Mouse (Mus musculus): Measurements from ENCODE around the gene Prss57. TPM values are rescaled to one million over a fixed set of nuclear protein-coding genes. Genes with fewer than 3 reads are reported as not detected.

Gene Prss57
- total RNA-seq (2014; fragmentation: Nextera tagmentation) (2.4 and 7.6 TPM in 2 replicates), total RNA-seq (2017) (1.7 and 3.5 TPM in 2 replicates)

GRCm38 (mm10) chr10:79790861-79791260, at the start of gene Prss57:
Prss57 (minus strand) TSS chr10:79790961.
- no peak for ATAC-seq (replicated peaks; ENCODE audit: low FRiP score, low TSS enrichment, poor library complexity, severe bottlenecking)

GRCm38 (mm10) chr10:79840091-79840490, 49.3 kb upstream of the Prss57 start:
- ATAC-seq (replicated peaks; ENCODE audit: low FRiP score, low TSS enrichment, poor library complexity, severe bottlenecking), result peak; percentile 37

GRCm38 (mm10) chr10:79838151-79838550, 47.4 kb upstream of the Prss57 start:
- no peak for ATAC-seq (replicated peaks; ENCODE audit: low FRiP score, low TSS enrichment, poor library complexity, severe bottlenecking)

- no peak for ATAC-seq (replicated peaks; ENCODE audit: low FRiP score, low TSS enrichment, poor library complexity, severe bottlenecking)
Observed at GRCm38 (mm10) chr10:79836918-79837317, 46.2 kb upstream of the Prss57 start.

- ATAC-seq (replicated peaks; ENCODE audit: low FRiP score, low TSS enrichment, poor library complexity, severe bottlenecking), result peak; percentile 70
Observed at GRCm38 (mm10) chr10:79834769-79835398, 44.1 kb upstream of the Prss57 start.

GRCm38 (mm10) chr10:79832786-79833181, 42.0 kb upstream of the Prss57 start:
- ATAC-seq (replicated peaks; ENCODE audit: low FRiP score, low TSS enrichment, poor library complexity, severe bottlenecking), result no peak

- no peak for ATAC-seq (replicated peaks; ENCODE audit: low FRiP score, low TSS enrichment, poor library complexity, severe bottlenecking)
Observed at GRCm38 (mm10) chr10:79832026-79832785, 41.4 kb upstream of the Prss57 start.

- ATAC-seq (replicated peaks; ENCODE audit: low FRiP score, low TSS enrichment, poor library complexity, severe bottlenecking), result no peak
Observed at GRCm38 (mm10) chr10:79831583-79831982, 40.8 kb upstream of the Prss57 start.

- peak; percentile 54; the same call in 1 of the 2 replicates for ATAC-seq (replicated peaks; ENCODE audit: low FRiP score, low TSS enrichment, poor library complexity, severe bottlenecking)
Observed at GRCm38 (mm10) chr10:79824413-79824812, 33.7 kb upstream of the Prss57 start.

- no peak for ATAC-seq (replicated peaks; ENCODE audit: low FRiP score, low TSS enrichment, poor library complexity, severe bottlenecking)
Observed at GRCm38 (mm10) chr10:79823011-79823410, 32.2 kb upstream of the Prss57 start.

- ATAC-seq (replicated peaks; ENCODE audit: low FRiP score, low TSS enrichment, poor library complexity, severe bottlenecking), result no peak
Observed at GRCm38 (mm10) chr10:79822372-79822771, 31.6 kb upstream of the Prss57 start.

- ATAC-seq (replicated peaks; ENCODE audit: low FRiP score, low TSS enrichment, poor library complexity, severe bottlenecking), result no peak
Observed at GRCm38 (mm10) chr10:79821731-79822130, 31.0 kb upstream of the Prss57 start.

GRCm38 (mm10) chr10:79820782-79821181, 30.0 kb upstream of the Prss57 start, which contains the start of gene Misp:
Misp (plus strand) TSS chr10:79820989.
- ATAC-seq (replicated peaks; ENCODE audit: low FRiP score, low TSS enrichment, poor library complexity, severe bottlenecking), result no peak

- no peak for ATAC-seq (replicated peaks; ENCODE audit: low FRiP score, low TSS enrichment, poor library complexity, severe bottlenecking)
Observed at GRCm38 (mm10) chr10:79820277-79820676, 29.5 kb upstream of the Prss57 start.

GRCm38 (mm10) chr10:79819606-79820005, 28.8 kb upstream of the Prss57 start:
- no peak for ATAC-seq (replicated peaks; ENCODE audit: low FRiP score, low TSS enrichment, poor library complexity, severe bottlenecking)

GRCm38 (mm10) chr10:79818225-79818624, 27.5 kb upstream of the Prss57 start:
- ATAC-seq (replicated peaks; ENCODE audit: low FRiP score, low TSS enrichment, poor library complexity, severe bottlenecking), result 0 out of 2 replicates have a peak, but pooled peaks have one; percentile 14

GRCm38 (mm10) chr10:79817111-79817510, 26.4 kb upstream of the Prss57 start:
- ATAC-seq (replicated peaks; ENCODE audit: low FRiP score, low TSS enrichment, poor library complexity, severe bottlenecking), result no peak

GRCm38 (mm10) chr10:79815671-79816494, 25.1 kb upstream of the Prss57 start:
- no peak for ATAC-seq (replicated peaks; ENCODE audit: low FRiP score, low TSS enrichment, poor library complexity, severe bottlenecking)

GRCm38 (mm10) chr10:79814271-79814842, 23.6 kb upstream of the Prss57 start:
- ATAC-seq (replicated peaks; ENCODE audit: low FRiP score, low TSS enrichment, poor library complexity, severe bottlenecking), result no peak
